Mouse (Mus musculus): Measurements from ENCODE around the gene Zfp14. TPM values are rescaled to one million over a fixed set of nuclear protein-coding genes. Genes with fewer than 3 reads are reported as not detected.

The Zfp14 gene
- polyA plus RNA-seq, 2 experiments = 4.9 to 7.3 TPM

DNA sequence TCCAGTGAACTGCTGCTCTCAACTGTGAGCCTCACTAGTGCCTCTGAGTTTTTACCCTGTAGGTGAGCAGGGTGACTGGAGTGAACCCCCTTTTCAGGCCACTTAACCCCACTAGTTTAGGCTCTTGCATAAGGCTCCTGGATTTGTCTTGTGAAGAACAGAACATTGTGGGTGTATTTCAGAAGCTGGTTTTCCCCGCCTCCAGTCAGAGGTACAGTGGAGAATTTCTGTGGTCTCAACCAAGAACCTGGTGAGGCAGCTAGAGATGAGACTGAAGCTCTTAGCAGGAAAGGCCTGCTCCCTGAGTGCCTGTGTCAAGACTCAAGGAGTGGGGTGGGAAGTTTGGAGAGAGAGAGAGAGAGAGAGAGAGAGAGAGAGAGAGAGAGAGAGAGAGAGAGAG is 43.6 kb downstream of the Zfp14 start:
- no peak overlapping the region for H3K4me2 ChIP-seq (replicated peaks; ENCODE audit: low read depth, low read length, severe bottlenecking)
- 74% methylated on average over 1 of the region's 1 CpGs for WGBS
- no peak for ATAC-seq (ENCODE audit: low FRiP score, low read depth)
- no peak overlapping the region for H3K9ac ChIP-seq (ENCODE audit: low read depth, low read length, severe bottlenecking)
- peaks cover 60% of the 10 kb centered on the region for H3K36me3 ChIP-seq (ENCODE audit: control insufficient read depth, insufficient read depth, low read length)
- no peaks in the 10 kb centered on the region for H3K4me1 ChIP-seq (ENCODE audit: control insufficient read depth, insufficient read depth, low read length)
- no peak for TF ChIP-seq POLR2A (IDR thresholded peaks at IDR 0.05; ENCODE audit: borderline replicate concordance, extremely low read depth, insufficient read depth, insufficient read length)
- peak overlapping the region; percentile 61 for H3K27ac ChIP-seq (replicated peaks; ENCODE audit: low read depth, low read length)
- DNase-seq (ENCODE audit: low spot score) = no peak
- H3K4me3 ChIP-seq (replicated peaks; ENCODE audit: low read length) = no peak overlapping the region
- H3K9me3 ChIP-seq (ENCODE audit: control insufficient read depth, low read length) = no peaks in the 10 kb centered on the region
- no peaks in the 10 kb centered on the region for H3K27me3 ChIP-seq (ENCODE audit: control insufficient read depth, insufficient read depth, low read length)

- no peaks in the 10 kb centered on the region for H3K4me1 ChIP-seq (ENCODE audit: control insufficient read depth, insufficient read depth, low read length)
- H3K4me3 ChIP-seq (replicated peaks; ENCODE audit: low read length) = no peak overlapping the region
- no peaks in the 10 kb centered on the region for H3K9me3 ChIP-seq (ENCODE audit: control insufficient read depth, low read length)
- H3K27me3 ChIP-seq (ENCODE audit: control insufficient read depth, insufficient read depth, low read length) = no peaks in the 10 kb centered on the region
- WGBS = 95% methylated on average over 5 of the region's 5 CpGs
- H3K27ac ChIP-seq (replicated peaks; ENCODE audit: low read depth, low read length) = no peak overlapping the region
- ATAC-seq (ENCODE audit: low FRiP score, low read depth) (no peak), DNase-seq (ENCODE audit: low spot score) (no peak)
- H3K9ac ChIP-seq (ENCODE audit: low read depth, low read length, severe bottlenecking) = no peak overlapping the region
- H3K4me2 ChIP-seq (replicated peaks; ENCODE audit: low read depth, low read length, severe bottlenecking) = no peak overlapping the region
- TF ChIP-seq POLR2A (IDR thresholded peaks at IDR 0.05; ENCODE audit: borderline replicate concordance, extremely low read depth, insufficient read depth, insufficient read length) = no peak
- H3K36me3 ChIP-seq (ENCODE audit: control insufficient read depth, insufficient read depth, low read length) = peaks cover 69% of the 10 kb centered on the region
Observed at GRCm38 (mm10) chr7:30000601-30001000, 50.6 kb downstream of the Zfp14 start.

DNA sequence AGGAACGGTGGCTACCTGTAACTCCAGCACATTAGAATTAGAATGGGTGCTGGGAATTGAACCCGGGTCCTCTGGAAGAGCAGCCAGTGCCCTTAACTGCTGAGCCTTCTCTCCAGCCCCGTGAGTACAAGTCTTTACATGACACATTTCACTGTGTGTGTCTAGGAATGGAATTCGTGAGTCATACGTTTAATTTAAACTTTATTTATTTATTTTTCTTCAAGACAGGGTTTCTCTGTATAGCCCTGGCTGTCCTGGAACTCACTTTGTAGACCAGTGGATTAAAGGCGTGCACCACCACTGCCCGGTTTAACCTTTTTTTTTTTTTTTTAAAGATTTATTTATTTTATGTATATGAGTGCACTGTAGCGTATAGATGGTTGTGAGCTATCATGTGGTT is 56.0 kb downstream of the Zfp14 start:
- Histone ChIP-seq H3K4me2 (replicated peaks; ENCODE audit: low read depth, low read length, severe bottlenecking) (no peak overlapping the region), H3K4me1 (ENCODE audit: control insufficient read depth, insufficient read depth, low read length) (no peaks in the 10 kb centered on the region), H3K36me3 (ENCODE audit: control insufficient read depth, insufficient read depth, low read length) (peaks cover 83% of the 10 kb centered on the region), H3K27ac (replicated peaks; ENCODE audit: low read depth, low read length) (no peak overlapping the region), H3K4me3 (replicated peaks; ENCODE audit: low read length) (no peak overlapping the region), H3K9me3 (ENCODE audit: control insufficient read depth, low read length) (no peaks in the 10 kb centered on the region), H3K9ac (ENCODE audit: low read depth, low read length, severe bottlenecking) (no peak overlapping the region), H3K27me3 (ENCODE audit: control insufficient read depth, insufficient read depth, low read length) (no peaks in the 10 kb centered on the region)
- TF ChIP-seq POLR2A (IDR thresholded peaks at IDR 0.05; ENCODE audit: borderline replicate concordance, extremely low read depth, insufficient read depth, insufficient read length) = no peak
- WGBS = 90% methylated on average over 8 of the region's 8 CpGs
- ATAC-seq (ENCODE audit: low FRiP score, low read depth) (no peak), DNase-seq (ENCODE audit: low spot score) (no peak)

DNA sequence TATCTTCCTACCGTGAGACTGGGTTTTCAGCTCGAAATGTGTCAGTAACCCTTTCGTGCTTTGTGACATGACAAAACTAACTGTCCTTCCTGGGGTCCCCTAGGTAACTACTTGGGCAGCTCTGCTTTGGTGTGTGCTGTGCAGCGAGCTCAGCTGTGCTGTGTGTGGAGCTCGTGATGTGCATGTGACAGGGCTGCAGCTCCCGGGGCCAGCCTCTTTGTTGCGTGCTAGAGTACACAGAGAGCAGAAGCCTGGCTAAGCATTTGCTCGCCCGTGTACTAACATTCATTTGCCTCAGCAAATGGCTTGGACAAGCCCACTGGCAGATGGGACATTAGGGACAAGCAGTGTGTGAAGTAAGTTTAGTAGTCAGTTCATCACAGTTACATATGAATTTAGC is 57.8 kb downstream of the Zfp14 start:
- no peak for ATAC-seq (ENCODE audit: low FRiP score, low read depth)
- no peak for TF ChIP-seq POLR2A (IDR thresholded peaks at IDR 0.05; ENCODE audit: borderline replicate concordance, extremely low read depth, insufficient read depth, insufficient read length)
- no peaks in the 10 kb centered on the region for H3K27me3 ChIP-seq (ENCODE audit: control insufficient read depth, insufficient read depth, low read length)
- DNase-seq (ENCODE audit: low spot score) = no peak
- WGBS = 96% methylated on average over 9 of the region's 9 CpGs
- H3K4me1 ChIP-seq (ENCODE audit: control insufficient read depth, insufficient read depth, low read length) = no peaks in the 10 kb centered on the region
- H3K36me3 ChIP-seq (ENCODE audit: control insufficient read depth, insufficient read depth, low read length) = peaks cover 77% of the 10 kb centered on the region
- no peak overlapping the region for H3K4me2 ChIP-seq (replicated peaks; ENCODE audit: low read depth, low read length, severe bottlenecking)
- H3K27ac ChIP-seq (replicated peaks; ENCODE audit: low read depth, low read length) = no peak overlapping the region
- H3K9ac ChIP-seq (ENCODE audit: low read depth, low read length, severe bottlenecking) = no peak overlapping the region
- no peak overlapping the region for H3K4me3 ChIP-seq (replicated peaks; ENCODE audit: low read length)
- H3K9me3 ChIP-seq (ENCODE audit: control insufficient read depth, low read length) = no peaks in the 10 kb centered on the region

DNA sequence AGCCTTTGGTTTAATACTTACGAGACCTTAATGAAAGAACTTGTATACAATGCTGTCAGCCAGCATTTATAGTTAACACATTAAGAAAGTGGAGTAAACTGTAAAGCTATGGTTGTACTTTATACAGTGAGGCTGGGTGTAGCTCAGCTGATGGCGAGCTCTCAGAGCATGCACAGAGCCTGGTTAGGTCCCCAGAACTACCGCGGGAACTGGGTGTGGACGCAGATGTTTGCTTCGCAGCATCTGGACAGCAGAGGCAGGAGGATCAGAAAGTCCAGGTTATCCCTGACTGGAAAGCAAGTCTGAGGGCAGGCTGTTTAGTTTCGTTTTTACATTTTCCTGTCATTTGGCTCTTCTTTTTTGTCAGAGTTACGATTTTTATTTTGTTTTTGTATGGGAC is 58.5 kb downstream of the Zfp14 start:
- no peak overlapping the region for H3K27ac ChIP-seq (replicated peaks; ENCODE audit: low read depth, low read length)
- no peak overlapping the region for H3K9ac ChIP-seq (ENCODE audit: low read depth, low read length, severe bottlenecking)
- H3K4me1 ChIP-seq (ENCODE audit: control insufficient read depth, insufficient read depth, low read length) = no peaks in the 10 kb centered on the region
- no peaks in the 10 kb centered on the region for H3K27me3 ChIP-seq (ENCODE audit: control insufficient read depth, insufficient read depth, low read length)
- no peak for TF ChIP-seq POLR2A (IDR thresholded peaks at IDR 0.05; ENCODE audit: borderline replicate concordance, extremely low read depth, insufficient read depth, insufficient read length)
- no peaks in the 10 kb centered on the region for H3K9me3 ChIP-seq (ENCODE audit: control insufficient read depth, low read length)
- DNase-seq (ENCODE audit: low spot score) (no peak), ATAC-seq (ENCODE audit: low FRiP score, low read depth) (no peak)
- H3K4me2 ChIP-seq (replicated peaks; ENCODE audit: low read depth, low read length, severe bottlenecking) = no peak overlapping the region
- 93% methylated on average over 8 of the region's 8 CpGs for WGBS
- H3K36me3 ChIP-seq (ENCODE audit: control insufficient read depth, insufficient read depth, low read length) = peaks cover 76% of the 10 kb centered on the region
- no peak overlapping the region for H3K4me3 ChIP-seq (replicated peaks; ENCODE audit: low read length)

DNA sequence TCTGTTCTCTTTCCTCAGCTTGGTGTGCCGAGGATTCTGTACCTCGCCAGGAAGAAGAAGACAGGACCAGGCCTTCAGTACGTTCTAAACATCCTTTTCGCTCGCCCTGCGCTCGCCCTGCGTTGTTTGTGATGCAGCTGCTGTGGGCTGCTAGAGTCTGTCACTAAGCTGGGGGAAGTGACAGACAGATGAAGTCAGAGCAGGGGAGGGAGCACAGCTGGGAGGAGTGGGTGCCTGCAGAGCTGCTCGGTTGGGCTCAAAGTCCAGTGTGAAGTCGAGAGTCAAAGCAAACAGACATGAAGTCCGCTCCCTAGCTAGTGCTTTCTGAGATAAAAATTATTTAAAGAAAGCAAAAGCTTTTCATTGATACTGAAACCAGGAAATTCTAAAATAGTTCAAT is 62.1 kb downstream of the Zfp14 start:
- 88% methylated on average over 11 of the region's 11 CpGs for WGBS
- ATAC-seq (ENCODE audit: low FRiP score, low read depth) = peak; percentile 66; the same call in 1 of the 2 replicates

More for the DNA sequence above, 62.1 kb downstream of the Zfp14 start:
- H3K36me3 ChIP-seq (ENCODE audit: control insufficient read depth, insufficient read depth, low read length) = peaks cover 67% of the 10 kb centered on the region
- H3K9ac ChIP-seq (ENCODE audit: low read depth, low read length, severe bottlenecking) = no peak overlapping the region
- no peak for DNase-seq (ENCODE audit: low spot score)
- no peak for TF ChIP-seq POLR2A (IDR thresholded peaks at IDR 0.05; ENCODE audit: borderline replicate concordance, extremely low read depth, insufficient read depth, insufficient read length)
- no peaks in the 10 kb centered on the region for H3K4me1 ChIP-seq (ENCODE audit: control insufficient read depth, insufficient read depth, low read length)
- no peak overlapping the region for H3K4me3 ChIP-seq (replicated peaks; ENCODE audit: low read length)
- H3K9me3 ChIP-seq (ENCODE audit: control insufficient read depth, low read length) = no peaks in the 10 kb centered on the region
- no peak overlapping the region for H3K4me2 ChIP-seq (replicated peaks; ENCODE audit: low read depth, low read length, severe bottlenecking)
- no peaks in the 10 kb centered on the region for H3K27me3 ChIP-seq (ENCODE audit: control insufficient read depth, insufficient read depth, low read length)
- no peak overlapping the region for H3K27ac ChIP-seq (replicated peaks; ENCODE audit: low read depth, low read length)

Data from limb, embryonic 14.5 days (tissue).